Mouse (Mus musculus): Measurements from ENCODE around the gene Pik3ca.

DNA sequence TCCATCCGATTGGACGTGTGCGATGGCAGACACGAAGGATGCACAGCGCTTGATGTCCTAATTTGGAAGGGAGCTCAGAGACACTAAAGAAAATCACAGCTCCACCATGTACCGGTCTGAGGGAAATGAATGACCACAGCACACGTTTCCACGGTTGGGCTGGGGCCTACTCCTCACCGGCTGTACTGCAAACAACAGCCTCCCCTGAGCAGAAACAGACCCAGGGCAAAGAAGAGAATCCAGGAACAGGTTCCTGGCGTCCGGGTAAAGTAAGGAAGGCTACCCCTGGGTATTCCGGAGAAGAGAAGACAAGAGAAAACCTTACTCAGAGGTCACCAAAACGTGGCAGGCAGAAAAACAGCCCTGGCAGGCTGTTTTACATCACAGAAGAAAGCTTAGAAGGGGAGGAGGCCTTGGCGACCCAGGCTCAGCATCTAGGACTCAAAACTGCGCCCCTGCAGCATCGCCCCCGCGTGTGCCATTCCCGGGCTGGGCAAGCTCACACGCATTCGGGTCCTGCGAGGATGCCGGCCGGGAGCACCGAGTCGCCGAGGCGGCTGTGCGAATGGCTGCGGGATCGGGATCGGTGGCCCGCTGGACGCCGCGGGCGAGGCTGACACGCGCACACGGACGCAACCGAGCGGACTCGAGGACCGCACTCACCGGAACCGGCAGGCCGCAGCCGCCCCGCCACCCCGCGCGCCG lies 32.5 kb upstream of the Pik3ca start:
- TF ChIP-seq CTCF (conservative IDR thresholded peaks at IDR 0.05; ENCODE audit: low read length) (no peak), NANOG (IDR thresholded peaks at IDR 0.05; ENCODE audit: borderline replicate concordance, low read length) (no peak), POU5F1 (IDR thresholded peaks at IDR 0.05; ENCODE audit: borderline replicate concordance, low read length) (no peak; the same call in 1 of the 2 replicates)
